23 mouse cellular contexts compared by ENCODE assay signal in genomic region chr7:92687556-92688298, GRCm38 (mm10).
"Had no signal": no experiment of that assay in that cellular context is flagged by ENCODE, and none has a peak within 500 bp of the region (broad histone marks: within the 10 kb centered on the region; RNA-seq: fewer than 3 reads in every experiment).

No protein-coding gene starts in this region.

- ATAC-seq: liver, postnatal 0 days; midbrain, embryonic 16.5 days had no signal

- H3K36me3 ChIP-seq: liver, embryonic 15.5 days; lung, embryonic 15.5 days; midbrain, embryonic 10.5 days; midbrain, embryonic 12.5 days; neural tube, embryonic 13.5 days; neural tube, embryonic 15.5 days; stomach, embryonic 15.5 days had no signal

- H3K9ac ChIP-seq: liver, embryonic 15.5 days; liver, postnatal 0 days; lung, embryonic 15.5 days; midbrain, embryonic 12.5 days; neural tube, embryonic 13.5 days; neural tube, embryonic 15.5 days; stomach, embryonic 15.5 days had no signal

- H3K9me3 ChIP-seq: liver, embryonic 15.5 days; lung, embryonic 15.5 days; midbrain, embryonic 10.5 days; midbrain, embryonic 12.5 days; neural tube, embryonic 13.5 days; neural tube, embryonic 15.5 days; stomach, embryonic 15.5 days had no signal

- DNase-seq: liver, postnatal 0 days; lung, adult 2 months; lung, postnatal 10 days; lung, postnatal 36 days; midbrain, embryonic 14.5 days; retina, postnatal 1 day; right cerebral cortex, adult 18-20 months; right cerebral cortex, postnatal 25 days; right cerebral cortex, postnatal 4 days; thymus, adult 2 months; thymus, postnatal 25 days; thymus, postnatal 4 days had no signal

- H3K4me3 ChIP-seq: liver, embryonic 15.5 days; lung, embryonic 15.5 days; midbrain, embryonic 10.5 days; midbrain, embryonic 12.5 days; myocyte; neural tube, embryonic 13.5 days; neural tube, embryonic 15.5 days; stomach, embryonic 15.5 days had no signal

- H3K4me2 ChIP-seq: liver, embryonic 15.5 days; lung, embryonic 15.5 days; midbrain, embryonic 12.5 days; neural tube, embryonic 13.5 days; neural tube, embryonic 15.5 days; stomach, embryonic 15.5 days had no signal

- H3K4me1 ChIP-seq: liver, embryonic 15.5 days; lung, embryonic 15.5 days; midbrain, embryonic 10.5 days; midbrain, embryonic 12.5 days; neural tube, embryonic 13.5 days; neural tube, embryonic 15.5 days; stomach, embryonic 15.5 days had no signal

- H3K27ac ChIP-seq: liver, embryonic 15.5 days; lung, embryonic 15.5 days; macrophage; midbrain, embryonic 10.5 days; midbrain, embryonic 12.5 days; neural tube, embryonic 13.5 days; neural tube, embryonic 15.5 days; stomach, embryonic 15.5 days; stomach, postnatal 0 days had no signal

- H3K27me3 ChIP-seq: liver, embryonic 15.5 days; lung, embryonic 15.5 days; midbrain, embryonic 12.5 days; neural tube, embryonic 13.5 days; neural tube, embryonic 15.5 days; stomach, embryonic 15.5 days had no signal
